Mouse (Mus musculus) limb, embryonic 12.5 days (tissue): ENCODE results near the gene Dync1i2. TPM values are rescaled to one million over a fixed set of nuclear protein-coding genes. Genes with fewer than 3 reads are reported as not detected.
A peak's percentile ranks its signal among the peaks of the same experiment; 100 is the strongest.

Experiments used
- ATAC-seq: fragments of 200-750 bp; cut with Nextera tagmentation; 2 replicates; pipeline ENCODE4 v1.8.0; 2017; ENCODE audit warnings: low read depth, moderate TSS enrichment; ENCODE audit not compliant: insufficient number of reproducible peaks, insufficient read depth, low FRiP score, low TSS enrichment
- H3K27ac ChIP-seq: fragments of 300-500 bp; sonication (generic); 2 replicates; pipeline ENCODE4 v1.5.1; 2016; ENCODE audit warnings: mild to moderate bottlenecking, moderate library complexity
- H3K27me3 ChIP-seq: fragments of 300-500 bp; sonication (generic); 2 replicates; pipeline ENCODE4 v1.6.1; 2016; ENCODE audit warnings: mild to moderate bottlenecking, moderate library complexity
- H3K36me3 ChIP-seq: fragments of 300-500 bp; sonication (generic); 2 replicates; pipeline ENCODE4 v1.6.1; 2016; ENCODE audit warnings: mild to moderate bottlenecking, moderate library complexity
- H3K4me1 ChIP-seq: fragments of 300-500 bp; sonication (generic); replicated peaks from 2 replicates; pipeline ENCODE4 v1.6.1; 2016
- H3K4me2 ChIP-seq: fragments of 300-500 bp; sonication (generic); 2 replicates; pipeline ENCODE4 v1.6.1; 2016; ENCODE audit warnings: mild to moderate bottlenecking, moderate library complexity
- H3K4me3 ChIP-seq: fragments of 300-500 bp; sonication (generic); replicated peaks from 2 replicates; pipeline ENCODE4 v1.5.1; 2016; ENCODE audit warnings: mild to moderate bottlenecking
- H3K9ac ChIP-seq: fragments of 300-500 bp; sonication (generic); replicated peaks from 2 replicates; pipeline ENCODE4 v1.6.1; 2016; ENCODE audit warnings: mild to moderate bottlenecking, moderate library complexity
- H3K9me3 ChIP-seq: fragments of 300-500 bp; sonication (generic); 2 replicates; pipeline ENCODE4 v1.6.1; 2016; ENCODE audit warnings: mild to moderate bottlenecking, moderate library complexity
- WGBS: fragments of 180-500 bp; shearing (Covaris S2); methylation state at CpG from one replicate; pipeline ENCODE4 v1.1.7; 2016; 5-methylcytosine and 5-hydroxymethylcytosine counted together
- polyA plus RNA-seq: library from polyadenylated mRNA; unstranded; fragments of >200 nt; fragmentation: Nextera tagmentation; extraction: Ambion mirVana; gene quantifications from 2 replicates; pipeline ENCODE4 v1.2.1, GENCODE M21; 2016

Gene Dync1i2
- 102 and 107 TPM in 2 replicates for polyA plus RNA-seq

DNA sequence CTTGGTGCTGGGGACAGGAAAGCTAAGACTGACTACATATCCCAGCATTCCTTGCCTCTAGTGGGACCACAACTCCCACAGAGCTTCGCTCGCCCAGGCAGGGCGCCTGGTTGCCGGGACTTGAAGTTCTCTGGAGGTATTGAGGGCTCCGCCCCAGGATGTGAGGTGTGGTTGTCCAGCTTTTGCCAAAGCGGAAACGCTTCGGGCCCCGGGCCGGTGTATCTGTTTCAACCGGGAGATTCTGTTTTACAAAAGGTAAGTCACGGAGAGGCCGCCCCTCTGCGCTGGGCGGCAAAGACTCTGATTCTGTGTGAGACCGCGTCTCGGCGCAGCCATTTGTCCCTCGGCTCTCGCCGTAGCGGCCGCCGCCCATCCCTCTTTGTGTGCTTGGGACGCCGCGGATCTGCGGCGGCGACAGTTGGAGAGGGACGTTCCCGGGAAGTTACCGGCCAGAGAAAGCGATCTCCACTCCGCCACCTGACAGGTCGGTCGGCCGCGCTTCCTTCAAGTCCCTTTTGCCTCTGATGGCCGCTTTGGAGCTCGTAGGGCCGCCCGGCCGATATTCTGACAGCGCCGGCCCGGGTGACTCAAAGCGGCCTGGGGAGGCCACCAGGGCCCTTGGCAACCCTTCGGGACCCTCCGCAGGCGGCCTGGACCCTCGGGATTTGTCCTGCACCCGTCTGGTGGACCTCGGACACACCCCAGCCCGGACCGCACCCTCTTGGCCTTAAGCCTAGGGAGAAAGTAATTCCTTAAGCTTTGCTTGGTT, at the start of gene Dync1i2:
Dync1i2 (plus strand) TSS at position 116 of the 769 bp plus-strand sequence.
- whole genome bisulfite sequencing, result under 1% methylated on average over 57 of the region's 57 CpGs
- peaks cover 22% of the 10 kb centered on the region for H3K36me3 ChIP-seq
- ATAC-seq, result peak; percentile 99

GRCm38 (mm10) chr2:71162831-71163621, 48.5 kb upstream of the Dync1i2 start:
- Histone ChIP-seq H3K36me3 (no peaks in the 10 kb centered on the region), H3K27ac (no peak overlapping the region), H3K9ac (no peak overlapping the region), H3K4me3 (no peak overlapping the region), H3K4me2 (no peak overlapping the region), H3K9me3 (no peaks in the 10 kb centered on the region), H3K4me1 (peaks cover 5% of the 10 kb centered on the region), H3K27me3 (no peaks in the 10 kb centered on the region)
- 81% methylated on average over 25 of the region's 25 CpGs for WGBS
- ATAC-seq, result no peak

More for the DNA sequence above, at the start of gene Dync1i2:
- Histone ChIP-seq H3K9me3 (no peaks in the 10 kb centered on the region), H3K4me1 (peaks cover 11% of the 10 kb centered on the region), H3K27ac (peak within 1 kb of the TSS; percentile 81), H3K9ac (peak within 1 kb of the TSS; percentile 93), H3K4me2 (peak within 1 kb of the TSS; percentile 70), H3K4me3 (peak within 1 kb of the TSS; percentile 97), H3K27me3 (no peaks in the 10 kb centered on the region)

DNA sequence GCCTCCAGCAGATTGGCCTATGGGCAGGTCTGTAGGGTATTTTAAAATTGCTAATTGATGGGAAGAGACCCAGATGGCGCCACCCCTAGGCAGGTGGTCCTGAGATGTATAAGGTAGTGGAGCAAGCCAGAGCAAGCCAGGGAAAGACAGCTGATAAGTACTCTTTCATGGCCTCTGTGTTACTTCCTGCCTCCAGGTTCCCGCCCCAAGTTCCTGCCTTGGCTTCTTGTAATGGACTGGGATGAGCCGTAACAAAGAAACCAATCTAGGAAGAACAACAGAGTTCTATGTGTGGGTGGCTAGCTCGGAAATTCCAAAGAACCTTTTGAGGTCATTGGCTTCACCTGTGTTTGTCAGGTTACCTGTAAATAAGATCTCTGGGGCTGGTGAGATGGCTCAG, 44.3 kb upstream of the Dync1i2 start:
- ATAC-seq, result no peak
- Histone ChIP-seq H3K27ac (no peak overlapping the region), H3K9ac (no peak overlapping the region), H3K27me3 (no peaks in the 10 kb centered on the region), H3K4me2 (no peak overlapping the region), H3K36me3 (no peaks in the 10 kb centered on the region), H3K4me3 (no peak overlapping the region), H3K4me1 (peaks cover 5% of the 10 kb centered on the region), H3K9me3 (no peaks in the 10 kb centered on the region)
- 79% methylated on average over 4 of the region's 4 CpGs for WGBS

GRCm38 (mm10) chr2:71168461-71169021, 43.0 kb upstream of the Dync1i2 start:
- H3K4me2 ChIP-seq, result no peak overlapping the region
- no peaks in the 10 kb centered on the region for H3K36me3 ChIP-seq
- 65% methylated on average over 10 of the region's 10 CpGs for WGBS
- H3K4me1 ChIP-seq, result no peaks in the 10 kb centered on the region
- H3K9me3 ChIP-seq, result no peaks in the 10 kb centered on the region
- no peak for ATAC-seq
- no peak overlapping the region for H3K27ac ChIP-seq
- no peak overlapping the region for H3K4me3 ChIP-seq
- no peak overlapping the region for H3K9ac ChIP-seq
- H3K27me3 ChIP-seq, result no peaks in the 10 kb centered on the region

- ATAC-seq, result no peak
- H3K27me3 ChIP-seq, result no peaks in the 10 kb centered on the region
- H3K4me2 ChIP-seq, result no peak overlapping the region
- WGBS, result 73% methylated on average over 3 of the region's 3 CpGs
- H3K9me3 ChIP-seq, result no peaks in the 10 kb centered on the region
- no peak overlapping the region for H3K4me3 ChIP-seq
- no peaks in the 10 kb centered on the region for H3K4me1 ChIP-seq
- H3K27ac ChIP-seq, result no peak overlapping the region
- no peak overlapping the region for H3K9ac ChIP-seq
- H3K36me3 ChIP-seq, result no peaks in the 10 kb centered on the region
Measured at GRCm38 (mm10) chr2:71173031-71173430, 38.5 kb upstream of the Dync1i2 start.

DNA sequence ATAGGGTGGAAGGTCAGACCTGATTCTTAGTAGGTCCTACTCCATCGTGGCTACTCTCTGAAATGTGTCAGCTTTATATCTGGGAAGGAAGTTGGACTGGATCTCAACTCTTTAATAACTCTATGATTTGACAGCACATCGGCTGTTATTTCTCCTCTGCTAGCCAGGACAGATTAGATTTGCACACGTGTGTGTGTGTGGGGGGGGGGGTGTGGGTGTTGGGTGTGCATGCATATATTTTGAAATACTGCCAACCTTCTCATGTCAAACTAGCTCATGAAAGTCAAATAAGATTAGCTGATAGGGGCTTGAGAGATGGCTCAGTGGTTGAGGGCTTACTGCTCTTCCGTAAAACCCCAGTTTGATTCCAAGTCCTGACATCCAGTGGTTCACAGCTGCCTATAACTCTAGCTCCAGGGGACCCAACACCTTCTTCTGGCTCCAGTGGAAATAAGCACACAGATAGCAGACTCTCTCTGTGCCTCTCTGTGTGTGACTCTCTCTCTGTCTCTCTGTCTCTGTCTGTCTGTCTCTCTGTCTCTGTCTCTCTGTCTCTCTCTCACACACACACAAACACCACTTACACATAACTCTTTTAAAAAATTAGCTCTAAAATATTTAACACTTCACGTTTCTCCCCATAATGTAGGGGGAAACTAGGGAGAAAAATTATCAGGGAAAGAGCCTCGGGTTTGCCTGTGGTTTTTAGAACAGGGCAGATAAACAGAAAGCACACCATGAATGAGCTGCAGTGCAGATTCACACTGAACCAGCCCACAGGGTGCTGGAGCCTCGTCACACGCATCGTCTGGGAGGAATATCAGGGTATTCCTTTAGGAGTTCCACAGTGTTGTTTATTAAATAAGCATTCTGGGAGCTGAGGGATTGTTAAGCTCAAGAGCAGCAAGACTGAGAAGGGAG, 34.9 kb upstream of the Dync1i2 start:
- H3K27ac ChIP-seq, result no peak overlapping the region
- no peak for ATAC-seq
- H3K36me3 ChIP-seq, result no peaks in the 10 kb centered on the region
- H3K4me3 ChIP-seq, result no peak overlapping the region
- no peaks in the 10 kb centered on the region for H3K27me3 ChIP-seq
- no peak overlapping the region for H3K9ac ChIP-seq
- H3K9me3 ChIP-seq, result no peaks in the 10 kb centered on the region
- H3K4me2 ChIP-seq, result no peak overlapping the region
- H3K4me1 ChIP-seq, result peaks cover 10% of the 10 kb centered on the region; the same call in 1 of the 2 replicates
- 74% methylated on average over 9 of the region's 9 CpGs for WGBS

DNA sequence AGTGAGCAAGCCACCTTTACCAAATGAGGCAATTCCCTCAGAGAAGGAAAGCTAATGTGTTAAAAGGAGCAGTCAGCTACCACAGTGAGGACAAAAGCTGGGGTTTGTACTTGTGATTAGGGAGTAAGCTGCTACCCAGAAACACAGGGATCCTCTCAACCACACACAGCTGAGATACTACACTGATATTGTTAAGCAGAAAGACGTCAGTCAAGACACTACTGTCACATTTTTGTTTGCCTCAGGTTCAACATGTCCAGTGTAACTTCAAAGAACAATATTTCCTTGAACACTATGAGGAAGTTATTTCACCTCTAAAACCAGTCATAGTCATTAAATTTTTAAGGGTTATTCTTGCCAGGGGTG, 34.3 kb upstream of the Dync1i2 start:
- Histone ChIP-seq H3K9me3 (no peaks in the 10 kb centered on the region), H3K4me2 (no peak overlapping the region), H3K27ac (no peak overlapping the region), H3K4me1 (peaks cover 11% of the 10 kb centered on the region; the same call in 1 of the 2 replicates), H3K36me3 (no peaks in the 10 kb centered on the region), H3K27me3 (no peaks in the 10 kb centered on the region), H3K4me3 (no peak overlapping the region), H3K9ac (no peak overlapping the region)
- 84% methylated on average over 1 of the region's 1 CpGs for WGBS
- ATAC-seq, result no peak

DNA sequence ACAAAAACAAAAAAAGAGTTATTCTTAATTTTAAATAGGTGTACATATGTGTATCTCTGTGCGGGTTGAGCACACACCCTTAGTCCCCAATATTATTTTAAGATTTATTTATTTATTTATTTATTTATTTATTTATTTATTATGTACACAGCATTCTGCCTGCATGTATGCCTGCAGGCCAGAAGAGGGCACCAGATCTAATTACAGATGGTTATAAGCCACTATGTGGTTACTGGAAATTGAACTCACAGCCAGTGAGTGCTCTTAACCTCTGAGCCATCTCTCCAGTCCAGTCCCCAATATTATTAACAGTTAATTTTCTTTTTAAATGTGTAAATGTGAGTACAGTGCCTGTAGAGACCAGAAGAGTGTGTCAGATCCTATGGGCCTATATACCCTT, 33.7 kb upstream of the Dync1i2 start:
- no peak overlapping the region for H3K4me3 ChIP-seq
- H3K36me3 ChIP-seq, result no peaks in the 10 kb centered on the region
- H3K9ac ChIP-seq, result no peak overlapping the region
- H3K9me3 ChIP-seq, result no peaks in the 10 kb centered on the region
- peaks cover 11% of the 10 kb centered on the region; the same call in 1 of the 2 replicates for H3K4me1 ChIP-seq
- no peak overlapping the region for H3K4me2 ChIP-seq
- no peak overlapping the region for H3K27ac ChIP-seq
- 96% methylated on average over 1 of the region's 1 CpGs for WGBS
- no peak for ATAC-seq
- no peaks in the 10 kb centered on the region for H3K27me3 ChIP-seq

GRCm38 (mm10) chr2:71179716-71180115, 31.8 kb upstream of the Dync1i2 start:
- no peak overlapping the region for H3K4me2 ChIP-seq
- WGBS, result 87% methylated on average over 10 of the region's 10 CpGs
- no peak overlapping the region for H3K9ac ChIP-seq
- no peak overlapping the region for H3K4me3 ChIP-seq
- no peaks in the 10 kb centered on the region for H3K27me3 ChIP-seq
- H3K9me3 ChIP-seq, result no peaks in the 10 kb centered on the region
- no peak for ATAC-seq
- no peak overlapping the region for H3K27ac ChIP-seq
- no peaks in the 10 kb centered on the region for H3K36me3 ChIP-seq
- H3K4me1 ChIP-seq, result peaks cover 11% of the 10 kb centered on the region; the same call in 1 of the 2 replicates

DNA sequence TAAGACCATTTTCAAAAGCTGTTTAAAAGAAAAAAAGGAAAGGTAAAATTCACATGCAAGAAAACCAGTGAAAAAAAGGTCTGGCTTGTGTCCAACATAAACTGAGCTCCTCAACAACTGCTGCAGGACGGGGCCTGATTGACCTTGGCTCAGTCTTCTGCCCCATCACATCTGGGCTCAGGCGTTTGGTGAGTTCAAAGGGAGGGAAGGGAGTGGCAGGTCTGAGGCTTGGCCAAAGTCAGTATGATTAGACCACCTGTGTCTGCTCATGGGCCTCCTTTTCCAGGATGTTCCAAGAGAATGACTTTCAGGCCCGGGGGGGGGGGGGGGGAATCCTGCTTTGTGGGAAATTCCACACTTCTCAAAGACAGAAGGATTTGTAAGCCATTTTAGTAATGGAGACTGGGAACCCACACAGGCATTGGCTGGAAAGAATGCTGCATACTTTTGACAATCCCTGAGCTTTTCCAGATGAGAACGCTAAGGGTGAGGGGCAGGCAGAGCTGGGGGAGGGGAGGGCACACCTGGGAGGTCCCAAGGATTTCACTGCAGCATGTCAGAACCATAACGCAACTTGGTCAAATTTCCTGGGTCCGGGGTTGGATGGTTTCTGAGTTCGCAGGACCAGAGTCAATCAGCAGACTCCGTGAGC, 30.8 kb upstream of the Dync1i2 start:
- Histone ChIP-seq H3K9ac (no peak overlapping the region), H3K4me3 (no peak overlapping the region), H3K4me1 (peaks cover 11% of the 10 kb centered on the region; the same call in 1 of the 2 replicates), H3K27me3 (no peaks in the 10 kb centered on the region), H3K9me3 (no peaks in the 10 kb centered on the region), H3K27ac (0 out of 2 replicates have a peak overlapping the region, but pooled peaks have one; percentile 3), H3K36me3 (no peaks in the 10 kb centered on the region), H3K4me2 (peak overlapping the region; percentile 30)
- no peak for ATAC-seq
- 29% methylated on average over 8 of the region's 8 CpGs for WGBS
